Comparison of ENCODE assay signal across 8 mouse cellular contexts in genomic region chr11:68188695-68189201, GRCm38 (mm10).
DNase-seq lines count a peak whose midpoint lies in the region; ATAC-seq and TF ChIP-seq lines count a peak whose summit lies in the region.
"Had no signal": no experiment of that assay in that cellular context is flagged by ENCODE, and none has a peak within 500 bp of the region (broad histone marks: within the 10 kb centered on the region; RNA-seq: fewer than 3 reads in every experiment).

No protein-coding gene starts in this region.

- no peak for TF ChIP-seq CTCF in lung, embryonic 14.5 days (IDR thresholded peaks at IDR 0.05; ENCODE audit: low read depth)
- TF ChIP-seq CTCF in lung, adult 2 months (IDR thresholded peaks at IDR 0.05; ENCODE audit: insufficient read depth, low read length): no peak

- peaks cover 10% of the 10 kb centered on the region for H3K4me1 ChIP-seq in lung, embryonic 14.5 days (ENCODE audit: insufficient read depth)
- H3K4me1 ChIP-seq in lung, adult 2 months (ENCODE audit: control insufficient read depth, insufficient read depth, low read length): peaks cover 10% of the 10 kb centered on the region
- H3K4me1 ChIP-seq in heart, embryonic 11.5 days (ENCODE audit: control insufficient read depth, insufficient read depth, low read length): peaks cover 9% of the 10 kb centered on the region
- H3K4me1 ChIP-seq in stomach, embryonic 16.5 days (ENCODE audit: control insufficient read depth, insufficient read depth, low read length): peaks cover 19% of the 10 kb centered on the region
- H3K4me1 ChIP-seq: liver, embryonic 13.5 days had no signal

- WGBS in lung, embryonic 14.5 days: 66% methylated on average over 12 of the region's 12 CpGs
- 41% methylated on average over 12 of the region's 12 CpGs for WGBS in lung, adult 2 months
- 60% methylated on average over 12 of the region's 12 CpGs for WGBS in heart, embryonic 11.5 days (ENCODE audit: insufficient replicate concordance)
- WGBS in stomach, embryonic 16.5 days: 60% methylated on average over 12 of the region's 12 CpGs

- H3K36me3 ChIP-seq in lung, embryonic 14.5 days (ENCODE audit: insufficient read depth): no peaks in the 10 kb centered on the region
- no peaks in the 10 kb centered on the region for H3K36me3 ChIP-seq in heart, embryonic 11.5 days (ENCODE audit: control insufficient read depth, insufficient read depth, low read length)
- no peaks in the 10 kb centered on the region for H3K36me3 ChIP-seq in stomach, embryonic 16.5 days (ENCODE audit: control insufficient read depth, insufficient read depth, low read length)
- H3K36me3 ChIP-seq: liver, embryonic 13.5 days had no signal

- H3K9ac ChIP-seq in lung, embryonic 14.5 days: no peak overlapping the region
- no peak overlapping the region for H3K9ac ChIP-seq in heart, embryonic 11.5 days (ENCODE audit: low read depth, low read length)
- peak overlapping the region; percentile 20; the same call in 1 of the 2 replicates for H3K9ac ChIP-seq in stomach, embryonic 16.5 days (ENCODE audit: low read length)
- H3K9ac ChIP-seq: liver, embryonic 13.5 days had no signal

- no peak overlapping the region for H3K4me2 ChIP-seq in lung, embryonic 14.5 days
- no peak overlapping the region for H3K4me2 ChIP-seq in heart, embryonic 11.5 days
- no peak overlapping the region for H3K4me2 ChIP-seq in stomach, embryonic 16.5 days (ENCODE audit: low read depth, low read length)
- H3K4me2 ChIP-seq: liver, embryonic 13.5 days had no signal

- no peaks in the 10 kb centered on the region for H3K27me3 ChIP-seq in lung, embryonic 14.5 days (ENCODE audit: insufficient read depth, low read length)
- no peaks in the 10 kb centered on the region for H3K27me3 ChIP-seq in heart, embryonic 11.5 days (ENCODE audit: control insufficient read depth, insufficient read depth, low read length)
- H3K27me3 ChIP-seq in stomach, embryonic 16.5 days (ENCODE audit: control insufficient read depth, insufficient read depth, low read length): no peaks in the 10 kb centered on the region
- H3K27me3 ChIP-seq: liver, embryonic 13.5 days had no signal

- peak overlapping the region; percentile 89 for H3K27ac ChIP-seq in lung, embryonic 14.5 days (ENCODE audit: low read depth)
- H3K27ac ChIP-seq in heart, embryonic 11.5 days (ENCODE audit: low read depth, low read length): peak overlapping the region; percentile 57; the same call in 1 of the 2 replicates
- peak overlapping the region; percentile 79 for H3K27ac ChIP-seq in stomach, embryonic 16.5 days (ENCODE audit: low read length)
- H3K27ac ChIP-seq: liver, embryonic 13.5 days had no signal

- peak; percentile 66 for DNase-seq in lung, embryonic 14.5 days
- no peak for DNase-seq in lung, adult 2 months
- DNase-seq in kidney, postnatal 14 days: peak; percentile 67
- DNase-seq in testis, postnatal 14 days (ENCODE audit: low spot score): no peak
- no peak for DNase-seq in left cerebral cortex, adult 18-20 months (ENCODE audit: low spot score in 2 of 2)
- DNase-seq: liver, embryonic 13.5 days had no signal

- no peaks in the 10 kb centered on the region for H3K9me3 ChIP-seq in lung, embryonic 14.5 days (ENCODE audit: low read depth, low read length)
- H3K9me3 ChIP-seq in heart, embryonic 11.5 days (replicated peaks; ENCODE audit: control insufficient read depth, low read length): no peaks in the 10 kb centered on the region
- H3K9me3 ChIP-seq in stomach, embryonic 16.5 days (replicated peaks; ENCODE audit: control insufficient read depth, low read length): no peaks in the 10 kb centered on the region
- H3K9me3 ChIP-seq: liver, embryonic 13.5 days had no signal

- ATAC-seq in lung, embryonic 14.5 days (ENCODE audit: insufficient read depth): peak; percentile 56; the same call in 1 of the 2 replicates
- ATAC-seq in heart, embryonic 11.5 days (replicated peaks; ENCODE audit: insufficient number of reproducible peaks, low FRiP score, low TSS enrichment): no peak
- ATAC-seq in stomach, embryonic 16.5 days (ENCODE audit: insufficient read depth, low FRiP score): no peak

- H3K4me3 ChIP-seq in lung, embryonic 14.5 days (ENCODE audit: low read depth, low read length): no peak overlapping the region
- H3K4me3 ChIP-seq in lung, adult 2 months (replicated peaks; ENCODE audit: extremely low read depth, low read depth, low read length): no peak overlapping the region
- H3K4me3 ChIP-seq in heart, embryonic 11.5 days (ENCODE audit: low read depth, low read length): no peak overlapping the region
- H3K4me3 ChIP-seq in stomach, embryonic 16.5 days (replicated peaks; ENCODE audit: low read length): no peak overlapping the region
- H3K4me3 ChIP-seq: liver, embryonic 13.5 days had no signal

- no peak for TF ChIP-seq POLR2A in lung, adult 2 months (IDR thresholded peaks at IDR 0.05; ENCODE audit: borderline replicate concordance, extremely low read depth, low read depth, low read length)

Comparison
In these comparisons a context has a peak if more than half of its experiments do, and no peak if none do; other contexts are left out.
1. DNase-seq: peak in lung, embryonic 14.5 days (single experiment) and kidney, postnatal 14 days (single experiment); none in lung, adult 2 months (single experiment), testis, postnatal 14 days (single experiment) and left cerebral cortex, adult 18-20 months (0 of 2).
2. Peak in every context shown above with its lines, with median percentiles within 50 percentile points of each other: H3K27ac ChIP-seq.